Comparison of ENCODE assay signal across 22 mouse cellular contexts in the genomic region with DNA sequence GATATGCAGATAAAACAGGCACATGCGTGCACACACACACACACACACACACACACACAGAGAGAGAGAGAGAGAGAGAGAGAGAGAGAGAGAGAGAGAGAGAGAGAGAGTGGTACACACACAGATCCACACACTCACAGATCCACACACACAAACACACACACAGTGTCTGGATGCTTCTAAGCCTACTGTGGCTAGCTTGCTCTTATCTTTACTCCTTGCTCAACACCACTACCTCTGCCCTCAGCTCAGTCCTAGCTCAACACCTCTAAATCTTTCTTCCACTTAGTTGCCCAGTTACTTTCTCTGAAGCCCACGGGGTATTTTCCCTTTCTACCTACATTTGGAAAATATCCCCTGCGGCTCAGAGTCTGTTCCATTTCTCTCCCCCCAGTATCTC.
DNase-seq lines count a peak whose midpoint lies in the region; ATAC-seq and TF ChIP-seq lines count a peak whose summit lies in the region.
"Had no signal": no experiment of that assay in that cellular context is flagged by ENCODE, and none has a peak within 500 bp of the region (broad histone marks: within the 10 kb centered on the region; RNA-seq: fewer than 3 reads in every experiment).

No protein-coding gene starts in this region.

- no peak overlapping the region for H3K27ac ChIP-seq in MEL (ENCODE audit: control insufficient read depth, low read depth, low read length)
- H3K27ac ChIP-seq: embryonic facial prominence, embryonic 10.5 days; embryonic facial prominence, embryonic 12.5 days had no signal

- ATAC-seq in megakaryocyte-erythroid progenitor cell, adult 5-6 weeks (replicated peaks; ENCODE audit: low FRiP score, low TSS enrichment, poor library complexity, severe bottlenecking): peak; percentile 57; the same call in 1 of the 2 replicates
- ATAC-seq: CD4-positive, CD25-positive, alpha-beta regulatory T cell, adult 4 months; forebrain, embryonic 14.5 days; forebrain, embryonic 16.5 days had no signal

- no peaks in the 10 kb centered on the region for H3K9me3 ChIP-seq in MEL (replicated peaks; ENCODE audit: insufficient read depth, low read length)
- H3K9me3 ChIP-seq: embryonic facial prominence, embryonic 10.5 days; embryonic facial prominence, embryonic 12.5 days had no signal

- TF ChIP-seq CTCF in MEL (IDR thresholded peaks at IDR 0.05 in 2 of 3, conservative IDR thresholded peaks at IDR 0.05 in 1 of 3; ENCODE audit: control insufficient read depth in 1 of 3, insufficient read depth in 1 of 3, low read depth in 2 of 3, low read length in 3 of 3, poor library complexity in 1 of 3, severe bottlenecking in 1 of 3): no peak

- DNase-seq in 416B (ENCODE audit: low read depth) (peak; percentile 44), MEL (ENCODE audit: low read depth, low spot score) (peak; percentile 30)
- no peak for DNase-seq in embryo, embryonic 10 days (ENCODE audit: low spot score)
- DNase-seq in retina, postnatal 1 day: no peak
- DNase-seq: adrenal gland, adult 2 months; adrenal gland, postnatal 10 days; adrenal gland, postnatal 25 days; B cell, adult 2 months; cerebellum, adult 11 months; cerebellum, adult 18-20 months; cerebellum, adult 8-10 months; cerebellum, adult 9-11 months; cerebellum, postnatal 14 days; cerebellum, postnatal 36 days had no signal

- no peak overlapping the region for H3K4me3 ChIP-seq in MEL (ENCODE audit: control insufficient read depth in 1 of 2, insufficient read depth in 1 of 2, low read depth in 2 of 2, low read length in 2 of 2)
- H3K4me3 ChIP-seq: embryonic facial prominence, embryonic 10.5 days; embryonic facial prominence, embryonic 12.5 days had no signal

- no peak for TF ChIP-seq RAD21 in MEL (IDR thresholded peaks at IDR 0.05; ENCODE audit: low read depth, low read length)

- TF ChIP-seq POLR2A in MEL (IDR thresholded peaks at IDR 0.05; ENCODE audit: control insufficient read depth in 1 of 2, insufficient read depth in 1 of 2, low read depth in 1 of 2, low read length in 2 of 2, poor library complexity in 1 of 2): no peak

- no peaks in the 10 kb centered on the region for H3K4me1 ChIP-seq in MEL (ENCODE audit: control insufficient read depth in 1 of 2, insufficient read depth in 2 of 2, low read length in 2 of 2)
- H3K4me1 ChIP-seq: embryonic facial prominence, embryonic 10.5 days; embryonic facial prominence, embryonic 12.5 days had no signal

- H3K27me3 ChIP-seq in MEL (ENCODE audit: control insufficient read depth in 1 of 2, insufficient read depth in 2 of 2, low read length in 2 of 2): no peaks in the 10 kb centered on the region
- H3K27me3 ChIP-seq: CH12.LX; embryonic facial prominence, embryonic 12.5 days had no signal

- no peaks in the 10 kb centered on the region for H3K79me2 ChIP-seq in MEL (ENCODE audit: control insufficient read depth, insufficient read depth, low read length, poor library complexity)

- H3K36me3 ChIP-seq in MEL (ENCODE audit: control insufficient read depth in 1 of 2, insufficient read depth in 2 of 2, low read length in 2 of 2): peaks cover 0 to 2% of the 10 kb centered on the region in 2 experiments; a peak in 2 of 4 replicates
- H3K36me3 ChIP-seq: embryonic facial prominence, embryonic 10.5 days; embryonic facial prominence, embryonic 12.5 days; G1E had no signal

- H3K9ac ChIP-seq in MEL (ENCODE audit: control insufficient read depth, low read depth, low read length, poor library complexity, severe bottlenecking): no peak overlapping the region
- H3K9ac ChIP-seq: embryonic facial prominence, embryonic 12.5 days had no signal

- no peak for TF ChIP-seq EP300 in MEL (IDR thresholded peaks at IDR 0.05; ENCODE audit: low read depth in 1 of 2, low read length in 2 of 2)

TF ChIP-seq in MEL, 35 proteins besides CTCF, POLR2A, EP300 and RAD21:
- TF ChIP-seq MXI1 (IDR thresholded peaks at IDR 0.05; ENCODE audit: low read depth, low read length) (no peak), GATA1 (IDR thresholded peaks at IDR 0.05; ENCODE audit: low read depth, low read length) (0 out of 2 replicates have a peak, but pooled peaks have one; percentile 5)

Comparison
In these comparisons a context has a peak if more than half of its experiments do, and no peak if none do; other contexts are left out.
1. DNase-seq: peak in 416B (single experiment) and MEL (single experiment); none in embryo, embryonic 10 days (single experiment) and retina, postnatal 1 day (single experiment).